Mouse (Mus musculus) B cell, adult 62 days (primary cell): ENCODE measurements around the gene Caskin2. TPM values are rescaled to one million over a fixed set of nuclear protein-coding genes. Genes with fewer than 3 reads are reported as not detected.

Experiments
- total RNA-seq: library from RNA; stranded (reverse); gene quantifications from 4 replicates; pipeline ENCODE4 v1.2.4, GENCODE M21; 2023

Caskin2 gene
- total RNA-seq = 3.6 to 6.4 TPM (median 4.4 TPM) in 4 replicates

GRCm38 (mm10) chr11:115813507-115814296, at the start of gene Caskin2:
TSS of gene Caskin2 (minus strand) at chr11:115813639.

GRCm38 (mm10) chr11:115858354-115858753, 44.9 kb upstream of the Caskin2 start, which contains the start of gene Myo15b:
TSS of gene Myo15b (plus strand) at chr11:115858406.

GRCm38 (mm10) chr11:115823774-115824740, 10.6 kb upstream of the Caskin2 start, which contains the start of gene Llgl2:
TSS of gene Llgl2 (plus strand) at chr11:115824049.

GRCm38 (mm10) chr11:115814605-115815450, 1.4 kb upstream of the Caskin2 start, which contains the start of gene Tsen54:
TSS of gene Tsen54 (plus strand) at chr11:115814724.

GRCm38 (mm10) chr11:115765103-115765606, 48.3 kb downstream of the Caskin2 start, which contains the start of gene Tmem94:
TSS of gene Tmem94 (plus strand) at chr11:115765433.

Other genes starting within 250 kb of the Caskin2 start
- 59.2 to 77.9 TPM (median 72.2 TPM) in 4 replicates for gene Nup85, start 249.2 kb downstream of the Caskin2 start, total RNA-seq
- gene Mrps7, start 209.7 kb downstream of the Caskin2 start, total RNA-seq = 33.1 to 37.1 TPM (median 35.2 TPM) in 4 replicates
- 87.2 to 113 TPM (median 112 TPM) in 4 replicates for gene Gga3, start 209.6 kb downstream of the Caskin2 start, total RNA-seq
- gene Mif4gd, start 200.7 kb downstream of the Caskin2 start, total RNA-seq = 279 to 298 TPM (median 291 TPM) in 4 replicates
- gene Slc25a19, start 185.3 kb downstream of the Caskin2 start, total RNA-seq = 88.3 to 104 TPM (median 93.1 TPM) in 4 replicates
- 280 to 374 TPM (median 338 TPM) in 4 replicates for gene Grb2, start 105.0 kb downstream of the Caskin2 start, total RNA-seq
- 44.2 to 57.0 TPM (median 51.8 TPM) in 4 replicates for gene Tmem94, start 48.2 kb downstream of the Caskin2 start, total RNA-seq
- gene Tsen54, start 1.1 kb upstream of the Caskin2 start, total RNA-seq = 31.5 to 33.3 TPM (median 32.9 TPM) in 4 replicates
- gene Llgl2, start 10.4 kb upstream of the Caskin2 start, total RNA-seq = 25.7 to 39.1 TPM (median 29.7 TPM) in 4 replicates
- gene Myo15b, start 44.8 kb upstream of the Caskin2 start, total RNA-seq = 0.39 to 0.54 TPM (median 0.53 TPM) in 3 of 4 replicates, not detected in the other
- gene Smim5, start 86.3 kb upstream of the Caskin2 start, total RNA-seq = not detected in 4 replicates
- gene Smim6, start 98.4 kb upstream of the Caskin2 start, total RNA-seq = not detected in 4 replicates
- gene Sap30bp, start 119.6 kb upstream of the Caskin2 start, total RNA-seq = 38.0 to 55.8 TPM (median 40.2 TPM) in 4 replicates
- 55.1 to 64.6 TPM (median 58.9 TPM) in 4 replicates for gene Recql5, start 119.8 kb upstream of the Caskin2 start, total RNA-seq
- 0.18 to 1.8 TPM (median 0.19 TPM) in 3 of 4 replicates, not detected in the other for gene Itgb4, start 161.1 kb upstream of the Caskin2 start, total RNA-seq
- 17.5 to 20.1 TPM (median 19.0 TPM) in 4 replicates for gene Galk1, start 199.1 kb upstream of the Caskin2 start, total RNA-seq
- 3,317 to 3,559 TPM (median 3,439 TPM) in 4 replicates for gene H3f3b, start 214.3 kb upstream of the Caskin2 start, total RNA-seq
- 81.4 to 104 TPM (median 94.5 TPM) in 4 replicates for gene Unk, start 216.7 kb upstream of the Caskin2 start, total RNA-seq